Mouse (Mus musculus): ENCODE results near the gene Gm11042.

- TF ChIP-seq CTCF (IDR thresholded peaks at IDR 0.05; ENCODE audit: low read depth, low read length) (no peak), POLR2A (IDR thresholded peaks at IDR 0.05; ENCODE audit: borderline replicate concordance, low read depth, low read length) (no peak)
These were observed 43.6 kb upstream of the Gm11042 start for GRCm38 (mm10) chr12:74359791-74360190.
